Mouse (Mus musculus) liver, postnatal 0 days (tissue): ENCODE data around the gene Atpif1.

Experiments
- CTCF ChIP-seq: sonication (generic); IDR thresholded peaks from 2 replicates; pipeline ENCODE4 v1.5.1; 2016; ENCODE audit warnings: antibody characterized with exemption, low read depth
- EP300 ChIP-seq: IDR thresholded peaks from 2 replicates; pipeline ENCODE4 v1.6.1; 2016; ENCODE audit warnings: antibody characterized with exemption, low read depth, mild to moderate bottlenecking

DNA sequence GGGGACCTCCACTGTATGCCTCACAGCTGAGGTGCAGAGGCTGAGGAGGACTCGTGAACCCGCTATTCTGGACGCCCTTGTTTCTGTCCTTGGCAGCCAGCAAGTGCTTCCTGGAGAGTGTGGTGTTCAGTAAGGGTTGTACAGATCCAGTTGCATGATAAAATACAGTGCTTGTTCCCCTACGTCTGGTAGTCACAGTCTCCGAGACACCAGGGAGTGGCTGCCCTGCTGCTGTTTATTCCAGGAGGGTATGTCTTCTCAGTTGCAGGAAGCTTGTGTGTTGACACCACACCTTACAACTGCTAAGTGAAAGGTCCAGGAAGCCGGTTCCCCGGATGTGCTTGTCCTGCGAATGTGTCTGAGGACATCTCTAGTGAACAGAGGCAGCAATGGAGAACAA is 21.2 kb upstream of the Atpif1 start:
- TF ChIP-seq CTCF (no peak), EP300 (no peak)
